Mouse (Mus musculus) kidney, postnatal 0 days (tissue): Measurements from ENCODE around the gene Lypla2. TPM values are rescaled to one million over a fixed set of nuclear protein-coding genes. Genes with fewer than 3 reads are reported as not detected.
A peak's percentile ranks its signal among the peaks of the same experiment; 100 is the strongest.

ENCODE experiments used
- ATAC-seq: fragments of 200-750 bp; cut with Nextera tagmentation; replicated peaks from 2 replicates; pipeline ENCODE4 v1.8.0; 2017; ENCODE audit warnings: low read depth, moderate number of reproducible peaks, moderate TSS enrichment, moderate library complexity; ENCODE audit not compliant: low FRiP score
- DNase-seq: peaks from one replicate; pipeline ENCODE4 v3.0.0-alpha.2; 2016; ENCODE audit warnings: low spot score
- H3K27ac ChIP-seq: fragments of 300-500 bp; sonication (generic); 2 replicates; pipeline ENCODE4 v1.5.1; 2014; ENCODE audit warnings: mild to moderate bottlenecking
- H3K27me3 ChIP-seq: fragments of 300-500 bp; sonication (generic); 2 replicates; pipeline ENCODE4 v1.6.1; 2014; ENCODE audit warnings: low read length, mixed read lengths; ENCODE audit not compliant: insufficient read depth
- H3K36me3 ChIP-seq: fragments of 300-500 bp; sonication (generic); 2 replicates; pipeline ENCODE4 v1.6.1; 2014; ENCODE audit warnings: low read length, mixed read lengths; ENCODE audit not compliant: insufficient read depth
- H3K4me1 ChIP-seq: fragments of 300-500 bp; sonication (generic); replicated peaks from 2 replicates; pipeline ENCODE4 v1.6.1; 2014; ENCODE audit warnings: antibody characterized with exemption, low read length, mixed read lengths; ENCODE audit not compliant: insufficient read depth
- H3K4me2 ChIP-seq: fragments of 300-500 bp; sonication (generic); 2 replicates; pipeline ENCODE4 v1.6.1; 2014; ENCODE audit warnings: mild to moderate bottlenecking, low read length, moderate library complexity, mixed read lengths
- H3K4me3 ChIP-seq: fragments of 300-500 bp; sonication (generic); replicated peaks from 2 replicates; pipeline ENCODE4 v1.5.1; 2014; ENCODE audit warnings: low read depth, low read length
- H3K9ac ChIP-seq: fragments of 300-500 bp; sonication (generic); 2 replicates; pipeline ENCODE4 v1.6.1; 2014; ENCODE audit warnings: low read depth, low read length
- H3K9me3 ChIP-seq: fragments of 300-500 bp; sonication (generic); replicated peaks from 2 replicates; pipeline ENCODE4 v1.6.1; 2016; ENCODE audit warnings: low read length, inconsistent platforms, mixed read lengths
- CTCF ChIP-seq: IDR thresholded peaks from 2 replicates; pipeline ENCODE4 v1.5.1; 2016; ENCODE audit warnings: antibody characterized with exemption, low read depth, mild to moderate bottlenecking, moderate library complexity
- WGBS: fragments of 180-500 bp; shearing (Covaris S2); extraction: QIAGEN DNeasy Blood & Tissue Kit; methylation state at CpG from one replicate; pipeline ENCODE4 v1.1.7; 2014; 5-methylcytosine and 5-hydroxymethylcytosine counted together
- polyA plus RNA-seq: library from polyadenylated mRNA; unstranded; fragments of >200 nt; fragmentation: Nextera tagmentation; extraction: Ambion mirVana; gene quantifications from 2 replicates; pipeline ENCODE4 v1.2.1, GENCODE M21; 2015

Gene Lypla2
- polyA plus RNA-seq, 1 experiment from 2014 or later: 117 TPM

GRCm38 (mm10) chr4:136006821-136007220 lies 34.4 kb upstream of the Lypla2 start:
- no peaks in the 10 kb centered on the region for H3K27me3 ChIP-seq
- no peaks in the 10 kb centered on the region for H3K4me1 ChIP-seq
- H3K27ac ChIP-seq: no peak overlapping the region
- H3K4me3 ChIP-seq: no peak overlapping the region
- no peaks in the 10 kb centered on the region for H3K9me3 ChIP-seq
- no peak for ATAC-seq
- no peak overlapping the region for H3K9ac ChIP-seq
- no peak overlapping the region for H3K4me2 ChIP-seq
- no peak for DNase-seq
- WGBS: 91% methylated on average over 3 of the region's 3 CpGs
- TF ChIP-seq CTCF: no peak
- peaks cover 71% of the 10 kb centered on the region for H3K36me3 ChIP-seq

- no peak overlapping the region for H3K27ac ChIP-seq
- WGBS: 98% methylated on average over 2 of the region's 2 CpGs
These were observed 32.5 kb upstream of the Lypla2 start for GRCm38 (mm10) chr4:136004921-136005320.

GRCm38 (mm10) chr4:136004107-136004675 lies 31.8 kb upstream of the Lypla2 start:
- Histone ChIP-seq H3K27ac (no peak overlapping the region), H3K9ac (no peak overlapping the region), H3K27me3 (no peaks in the 10 kb centered on the region), H3K36me3 (peaks cover 51% of the 10 kb centered on the region), H3K4me2 (no peak overlapping the region), H3K4me1 (no peaks in the 10 kb centered on the region), H3K9me3 (no peaks in the 10 kb centered on the region), H3K4me3 (no peak overlapping the region)
- no peak for TF ChIP-seq CTCF
- ATAC-seq: no peak
- WGBS: 87% methylated on average over 5 of the region's 5 CpGs
- DNase-seq: no peak

More at GRCm38 (mm10) chr4:136004921-136005320, 32.5 kb upstream of the Lypla2 start:
- Histone ChIP-seq H3K9me3 (no peaks in the 10 kb centered on the region), H3K9ac (no peak overlapping the region), H3K36me3 (peaks cover 57% of the 10 kb centered on the region), H3K4me2 (no peak overlapping the region), H3K4me3 (no peak overlapping the region), H3K4me1 (no peaks in the 10 kb centered on the region), H3K27me3 (no peaks in the 10 kb centered on the region)
- DNase-seq (no peak), ATAC-seq (no peak)
- TF ChIP-seq CTCF: no peak

- no peak for TF ChIP-seq CTCF
- no peaks in the 10 kb centered on the region for H3K36me3 ChIP-seq
These were observed 22.7 kb upstream of the Lypla2 start for GRCm38 (mm10) chr4:135995118-135995517.

GRCm38 (mm10) chr4:135993941-135994340 lies 21.5 kb upstream of the Lypla2 start:
- no peak for DNase-seq
- no peak overlapping the region for H3K4me3 ChIP-seq
- H3K4me1 ChIP-seq: no peaks in the 10 kb centered on the region
- H3K27ac ChIP-seq: no peak overlapping the region
- no peaks in the 10 kb centered on the region for H3K9me3 ChIP-seq
- no peak overlapping the region for H3K9ac ChIP-seq
- no peak for ATAC-seq
- TF ChIP-seq CTCF: no peak
- no peaks in the 10 kb centered on the region for H3K27me3 ChIP-seq
- no peaks in the 10 kb centered on the region for H3K36me3 ChIP-seq
- no peak overlapping the region for H3K4me2 ChIP-seq
- WGBS: 97% methylated on average over 6 of the region's 6 CpGs

More at GRCm38 (mm10) chr4:135995118-135995517, 22.7 kb upstream of the Lypla2 start:
- no peak for DNase-seq
- no peaks in the 10 kb centered on the region for H3K4me1 ChIP-seq
- no peaks in the 10 kb centered on the region for H3K27me3 ChIP-seq
- WGBS: 87% methylated on average over 4 of the region's 4 CpGs
- no peak overlapping the region for H3K27ac ChIP-seq
- no peak overlapping the region for H3K9ac ChIP-seq
- ATAC-seq: no peak
- H3K4me3 ChIP-seq: no peak overlapping the region
- no peak overlapping the region for H3K4me2 ChIP-seq
- no peaks in the 10 kb centered on the region for H3K9me3 ChIP-seq

- 66% methylated on average over 9 of the region's 9 CpGs for WGBS
- ATAC-seq: no peak
- no peaks in the 10 kb centered on the region for H3K9me3 ChIP-seq
- H3K9ac ChIP-seq: peak overlapping the region; percentile 90; the same call in 1 of the 2 replicates
- peak overlapping the region; percentile 89 for H3K4me3 ChIP-seq
- DNase-seq: no peak
- H3K36me3 ChIP-seq: 0 out of 2 replicates have a peak, but pooled peaks cover 10% of the 10 kb centered on the region
- no peak for TF ChIP-seq CTCF
- H3K4me1 ChIP-seq: peaks cover 11% of the 10 kb centered on the region; the same call in 1 of the 2 replicates
- H3K4me2 ChIP-seq: peak overlapping the region; percentile 94
- H3K27me3 ChIP-seq: no peaks in the 10 kb centered on the region
- peak overlapping the region; percentile 78; the same call in 1 of the 2 replicates for H3K27ac ChIP-seq
These were observed 15.3 kb upstream of the Lypla2 start for GRCm38 (mm10) chr4:135987714-135988113.
